Mouse (Mus musculus): ENCODE measurements around the gene Zswim5.
A peak's percentile ranks its signal among the peaks of the same experiment; 100 is the strongest.

GRCm38 (mm10) chr4:117002543-117003521 lies 125.7 kb downstream of the Zswim5 start:
- TF ChIP-seq CTCF (IDR thresholded peaks at IDR 0.05; ENCODE audit: low read depth, low read length) (peak; percentile 79), POLR2A (IDR thresholded peaks at IDR 0.05; ENCODE audit: insufficient read depth, low read length) (no peak)

All from ES-Bruce4 (cell line).